ENCODE assay signal across 17 mouse cellular contexts in genomic region chr11:23259481-23259880, GRCm38 (mm10). TPM values are rescaled to one million over a fixed set of nuclear protein-coding genes. Genes with fewer than 3 reads are reported as not detected.
DNase-seq lines count a peak whose midpoint lies in the region; ATAC-seq and TF ChIP-seq lines count a peak whose summit lies in the region.
"Had no signal": no experiment of that assay in that cellular context is flagged by ENCODE, and none has a peak within 500 bp of the region (broad histone marks: within the 10 kb centered on the region; RNA-seq: fewer than 3 reads in every experiment).

No protein-coding gene starts in this region.

- H3K9ac ChIP-seq in heart, embryonic 13.5 days: peak overlapping the region; percentile 44; the same call in 1 of the 2 replicates
- H3K9ac ChIP-seq in liver, embryonic 11.5 days (ENCODE audit: low read depth, low read length): no peak overlapping the region
- H3K9ac ChIP-seq in ES-Bruce4 (ENCODE audit: low read depth, poor library complexity, severe bottlenecking): 0 out of 2 replicates have a peak overlapping the region, but pooled peaks have one; percentile 54
- no peak overlapping the region for H3K9ac ChIP-seq in limb, embryonic 13.5 days
- H3K9ac ChIP-seq: forebrain, postnatal 0 days; stomach, embryonic 15.5 days had no signal

- TF ChIP-seq POLR2A in ES-Bruce4 (IDR thresholded peaks at IDR 0.05; ENCODE audit: insufficient read depth, low read length): no peak

- TF ChIP-seq EP300 in ES-Bruce4 (IDR thresholded peaks at IDR 0.05; ENCODE audit: insufficient read depth, low read depth, low read length): no peak

- 57% methylated on average over 1 of the region's 1 CpGs for WGBS in heart, embryonic 13.5 days
- WGBS in liver, embryonic 11.5 days: 71% methylated on average over 1 of the region's 1 CpGs
- WGBS in limb, embryonic 13.5 days: 73% methylated on average over 1 of the region's 1 CpGs

- no peak for DNase-seq in heart, adult 8-10 months (ENCODE audit: low spot score)
- DNase-seq in liver, embryonic 11.5 days (ENCODE audit: low spot score): no peak
- DNase-seq in liver: no peak
- no peak for DNase-seq in adrenal gland, adult 2 months
- DNase-seq in right cerebral cortex, postnatal 4 days: no peak
- DNase-seq: adrenal gland, postnatal 14 days; B cell, adult 2 months; cerebellum, adult 2 months; forebrain, postnatal 0 days; gastrocnemius, postnatal 25 days; heart, postnatal 10 days; lung, adult 18-20 months had no signal

- TF ChIP-seq CTCF in ES-Bruce4 (IDR thresholded peaks at IDR 0.05; ENCODE audit: low read depth, low read length): no peak

- no peaks in the 10 kb centered on the region for H3K27me3 ChIP-seq in heart, embryonic 13.5 days (replicated peaks)
- no peaks in the 10 kb centered on the region for H3K27me3 ChIP-seq in liver, embryonic 11.5 days (replicated peaks; ENCODE audit: control insufficient read depth, insufficient read depth, low read length)
- no peaks in the 10 kb centered on the region for H3K27me3 ChIP-seq in ES-Bruce4 (ENCODE audit: control insufficient read depth, insufficient read depth, low read length, poor library complexity, severe bottlenecking)
- no peaks in the 10 kb centered on the region for H3K27me3 ChIP-seq in limb, embryonic 13.5 days
- H3K27me3 ChIP-seq: stomach, embryonic 15.5 days had no signal

- H3K4me2 ChIP-seq in heart, embryonic 13.5 days: peak overlapping the region; percentile 97
- H3K4me2 ChIP-seq in liver, embryonic 11.5 days: peak overlapping the region; percentile 99
- peak overlapping the region; percentile 45; the same call in 1 of the 2 replicates for H3K4me2 ChIP-seq in limb, embryonic 13.5 days (replicated peaks)

- ATAC-seq in heart, embryonic 13.5 days (ENCODE audit: extremely low read depth, insufficient number of reproducible peaks, low FRiP score, low TSS enrichment): no peak
- no peak for ATAC-seq in liver, embryonic 11.5 days (replicated peaks; ENCODE audit: low FRiP score)
- no peak for ATAC-seq in limb, embryonic 13.5 days (ENCODE audit: low FRiP score, low read depth)
- ATAC-seq: forebrain, postnatal 0 days had no signal

- H3K9me3 ChIP-seq in heart, embryonic 13.5 days: no peaks in the 10 kb centered on the region
- no peaks in the 10 kb centered on the region for H3K9me3 ChIP-seq in liver, embryonic 11.5 days (ENCODE audit: control insufficient read depth, low read length)
- no peaks in the 10 kb centered on the region for H3K9me3 ChIP-seq in ES-Bruce4 (replicated peaks; ENCODE audit: control insufficient read depth, insufficient read depth, low read length, poor library complexity, severe bottlenecking)
- no peaks in the 10 kb centered on the region for H3K9me3 ChIP-seq in limb, embryonic 13.5 days
- H3K9me3 ChIP-seq: stomach, embryonic 15.5 days had no signal

- no peak overlapping the region for H3K27ac ChIP-seq in heart, embryonic 13.5 days (replicated peaks)
- no peak overlapping the region for H3K27ac ChIP-seq in liver, embryonic 11.5 days (ENCODE audit: low read depth, low read length)
- H3K27ac ChIP-seq in ES-Bruce4 (ENCODE audit: insufficient read depth, low read length): no peak overlapping the region
- H3K27ac ChIP-seq in limb, embryonic 13.5 days: no peak overlapping the region
- H3K27ac ChIP-seq: kidney, postnatal 0 days; stomach, embryonic 15.5 days had no signal

- H3K4me1 ChIP-seq in heart, embryonic 13.5 days: peaks cover 38% of the 10 kb centered on the region
- H3K4me1 ChIP-seq in liver, embryonic 11.5 days (replicated peaks; ENCODE audit: control insufficient read depth, insufficient read depth, low read length): peaks cover 30% of the 10 kb centered on the region
- no peaks in the 10 kb centered on the region for H3K4me1 ChIP-seq in ES-Bruce4 (ENCODE audit: control insufficient read depth, insufficient read depth, low read length)
- peaks cover 21% of the 10 kb centered on the region for H3K4me1 ChIP-seq in limb, embryonic 13.5 days

- H3K4me3 ChIP-seq in heart, embryonic 13.5 days: peak overlapping the region; percentile 24; the same call in 1 of the 2 replicates
- H3K4me3 ChIP-seq in liver, embryonic 11.5 days (ENCODE audit: low read depth, low read length): peak overlapping the region; percentile 18; the same call in 1 of the 2 replicates
- no peak overlapping the region for H3K4me3 ChIP-seq in ES-Bruce4 (ENCODE audit: low read depth, low read length)
- no peak overlapping the region for H3K4me3 ChIP-seq in limb, embryonic 13.5 days

- peaks cover 34% of the 10 kb centered on the region for H3K36me3 ChIP-seq in heart, embryonic 13.5 days
- H3K36me3 ChIP-seq in liver, embryonic 11.5 days (ENCODE audit: control insufficient read depth, insufficient read depth, low read length): peaks cover 13% of the 10 kb centered on the region
- peaks cover 31% of the 10 kb centered on the region for H3K36me3 ChIP-seq in ES-Bruce4 (ENCODE audit: control insufficient read depth, insufficient read depth, low read length, poor library complexity, severe bottlenecking)
- peaks cover 30% of the 10 kb centered on the region for H3K36me3 ChIP-seq in limb, embryonic 13.5 days

RNA-seq across cellular contexts. Expression of gene Xpo1, which starts 3.6 kb away (rescaled TPM):
- polyA plus RNA-seq in heart, embryonic 13.5 days (2015; fragmentation: Nextera tagmentation; extraction: Ambion mirVana): 51.9 and 52.8 TPM in 2 replicates
- total RNA-seq in heart, adult 8-10 months (2022): 10 to 100 TPM; 30.0 to 41.3 (median 37.9) TPM
- polyA plus RNA-seq in liver, embryonic 11.5 days (2014; fragmentation: Nextera tagmentation; extraction: Ambion mirVana): 118 and 131 TPM in 2 replicates
- polyA plus RNA-seq in ES-Bruce4 (2011; ENCODE audit: insufficient read depth, insufficient read length, low read depth, missing spikeins): 442 and 451 TPM in 2 replicates
- 102 and 116 TPM in 2 replicates for polyA plus RNA-seq in limb, embryonic 13.5 days (2015; fragmentation: Nextera tagmentation; extraction: Ambion mirVana)
- total RNA-seq in adrenal gland, adult 2 months (2021): 10 to 100 TPM; 54.1 to 57.3 TPM
- polyA plus RNA-seq in adrenal gland, adult 2 months (2012; rRNA removed): 3.7 and 4.1 TPM in 2 replicates

RNA-seq across cellular contexts. Expression of gene Usp34, which starts 47.2 kb away (rescaled TPM):
- polyA plus RNA-seq in heart, embryonic 13.5 days (2015; fragmentation: Nextera tagmentation; extraction: Ambion mirVana): 14.0 and 14.6 TPM in 2 replicates
- 10 to 100 TPM; 34.8 to 41.3 (median 38.2) TPM for total RNA-seq in heart, adult 8-10 months (2022)
- 19.7 and 21.8 TPM in 2 replicates for polyA plus RNA-seq in liver, embryonic 11.5 days (2014; fragmentation: Nextera tagmentation; extraction: Ambion mirVana)
- polyA plus RNA-seq in ES-Bruce4 (2011; ENCODE audit: insufficient read depth, insufficient read length, low read depth, missing spikeins): 107 and 110 TPM in 2 replicates
- polyA plus RNA-seq in limb, embryonic 13.5 days (2015; fragmentation: Nextera tagmentation; extraction: Ambion mirVana): 30.6 and 30.7 TPM in 2 replicates
- 10 to 100 TPM; 46.8 to 67.1 TPM for total RNA-seq in adrenal gland, adult 2 months (2021)
- 2.8 and 2.9 TPM in 2 replicates for polyA plus RNA-seq in adrenal gland, adult 2 months (2012; rRNA removed)

Comparison
In these comparisons a context has a peak if more than half of its experiments do, and no peak if none do; other contexts are left out.
1. H3K4me2 ChIP-seq: peak in every context shown above with its lines; median percentile 99 in liver, embryonic 11.5 days; 97 in heart, embryonic 13.5 days; 45 in limb, embryonic 13.5 days.
2. H3K4me3 ChIP-seq: peak in heart, embryonic 13.5 days (single experiment) and liver, embryonic 11.5 days (single experiment); none in ES-Bruce4 (single experiment) and limb, embryonic 13.5 days (single experiment).
3. H3K9ac ChIP-seq: peak in heart, embryonic 13.5 days (single experiment) and ES-Bruce4 (single experiment); none in liver, embryonic 11.5 days (single experiment) and limb, embryonic 13.5 days (single experiment).
4. RNA of gene Xpo1, which starts 3.6 kb away (polyA plus RNA-seq): 442 to 451 TPM in ES-Bruce4, 118 to 131 TPM in liver, embryonic 11.5 days, 102 to 116 TPM in limb, embryonic 13.5 days and 51.9 to 52.8 TPM in heart, embryonic 13.5 days; 3.7 to 4.1 TPM in adrenal gland, adult 2 months; every median in the first group is over 10 times any median in the second.